Mouse (Mus musculus): ENCODE results near the gene Bcar3.

The Bcar3 gene

GRCm38 (mm10) chr3:122340135-122341068 is 46.5 kb downstream of the Bcar3 start:
- H3K27me3 ChIP-seq (ENCODE audit: control insufficient read depth, insufficient read depth, low read length, poor library complexity, severe bottlenecking) = no peaks in the 10 kb centered on the region
- no peaks in the 10 kb centered on the region for H3K36me3 ChIP-seq (ENCODE audit: control insufficient read depth, insufficient read depth, low read length, poor library complexity, severe bottlenecking)
- peak; percentile 66 for DNase-seq (ENCODE audit: low read depth, low spot score)

GRCm38 (mm10) chr3:122343437-122343853 is 49.5 kb downstream of the Bcar3 start:
- DNase-seq (ENCODE audit: low read depth, low spot score) = no peak
- Histone ChIP-seq H3K27me3 (ENCODE audit: control insufficient read depth, insufficient read depth, low read length, poor library complexity, severe bottlenecking) (no peaks in the 10 kb centered on the region), H3K36me3 (ENCODE audit: control insufficient read depth, insufficient read depth, low read length, poor library complexity, severe bottlenecking) (no peaks in the 10 kb centered on the region)

- Histone ChIP-seq H3K36me3 (ENCODE audit: control insufficient read depth, insufficient read depth, low read length, poor library complexity, severe bottlenecking) (no peaks in the 10 kb centered on the region), H3K27me3 (ENCODE audit: control insufficient read depth, insufficient read depth, low read length, poor library complexity, severe bottlenecking) (no peaks in the 10 kb centered on the region)
- no peak for DNase-seq (ENCODE audit: low read depth, low spot score)
Observed at GRCm38 (mm10) chr3:122344350-122344749, 50.4 kb downstream of the Bcar3 start.

DNA sequence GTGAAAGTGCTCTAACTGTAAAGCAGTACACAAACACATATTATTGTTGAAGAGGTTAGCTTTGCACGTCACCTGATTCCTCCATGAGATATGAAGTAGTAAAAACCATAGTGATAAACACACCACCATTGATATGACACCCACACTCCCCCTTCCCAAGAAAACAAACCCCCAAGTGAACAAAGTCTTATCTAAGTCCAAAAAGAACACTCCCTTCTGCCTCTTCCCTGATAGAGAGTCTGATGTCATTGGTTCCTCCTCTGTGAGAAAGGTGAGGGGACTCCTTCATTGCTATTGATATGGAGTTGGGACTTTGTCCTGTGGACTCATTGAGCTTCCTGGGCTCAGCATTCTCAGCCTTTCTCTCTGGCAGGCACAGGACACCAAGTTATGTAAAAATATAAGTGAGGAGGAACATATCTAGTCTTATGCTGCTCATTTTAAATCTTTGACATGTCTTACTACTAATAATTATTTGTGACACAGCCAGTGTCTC is 52.1 kb downstream of the Bcar3 start:
- Histone ChIP-seq H3K36me3 (ENCODE audit: control insufficient read depth, insufficient read depth, low read length, poor library complexity, severe bottlenecking) (no peaks in the 10 kb centered on the region), H3K27me3 (ENCODE audit: control insufficient read depth, insufficient read depth, low read length, poor library complexity, severe bottlenecking) (no peaks in the 10 kb centered on the region)
- DNase-seq (ENCODE audit: low read depth, low spot score) = no peak

- no peaks in the 10 kb centered on the region for H3K36me3 ChIP-seq (ENCODE audit: control insufficient read depth, insufficient read depth, low read length, poor library complexity, severe bottlenecking)
- H3K27me3 ChIP-seq (ENCODE audit: control insufficient read depth, insufficient read depth, low read length, poor library complexity, severe bottlenecking) = no peaks in the 10 kb centered on the region
- peak; percentile 27 for DNase-seq (ENCODE audit: low read depth, low spot score)
Observed at GRCm38 (mm10) chr3:122346600-122346999, 52.7 kb downstream of the Bcar3 start.

DNA sequence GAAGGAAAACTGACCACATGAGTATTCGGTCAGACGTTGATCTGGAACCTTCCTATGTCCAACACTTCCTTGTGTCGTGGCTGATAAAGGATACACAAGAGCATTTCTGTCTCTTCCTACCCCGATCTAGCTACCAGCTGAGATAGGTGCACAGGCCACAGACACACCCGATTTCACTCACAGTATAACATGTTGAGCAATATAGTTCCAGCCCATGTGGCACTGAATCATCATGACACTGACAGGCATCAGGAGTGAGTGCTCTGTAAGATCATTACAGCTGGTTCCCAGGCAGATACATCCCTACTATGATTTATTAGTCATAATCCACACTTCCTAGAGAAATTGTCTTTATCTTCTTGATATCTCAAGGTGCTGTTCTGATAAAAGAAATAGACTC is 54.7 kb downstream of the Bcar3 start:
- Histone ChIP-seq H3K27me3 (ENCODE audit: control insufficient read depth, insufficient read depth, low read length, poor library complexity, severe bottlenecking) (no peaks in the 10 kb centered on the region), H3K36me3 (ENCODE audit: control insufficient read depth, insufficient read depth, low read length, poor library complexity, severe bottlenecking) (no peaks in the 10 kb centered on the region)
- DNase-seq (ENCODE audit: low read depth, low spot score) = no peak

GRCm38 (mm10) chr3:122352801-122353200 is 58.9 kb downstream of the Bcar3 start:
- no peak for DNase-seq (ENCODE audit: low read depth, low spot score)
- Histone ChIP-seq H3K36me3 (ENCODE audit: control insufficient read depth, insufficient read depth, low read length, poor library complexity, severe bottlenecking) (no peaks in the 10 kb centered on the region), H3K27me3 (ENCODE audit: control insufficient read depth, insufficient read depth, low read length, poor library complexity, severe bottlenecking) (no peaks in the 10 kb centered on the region)

DNA sequence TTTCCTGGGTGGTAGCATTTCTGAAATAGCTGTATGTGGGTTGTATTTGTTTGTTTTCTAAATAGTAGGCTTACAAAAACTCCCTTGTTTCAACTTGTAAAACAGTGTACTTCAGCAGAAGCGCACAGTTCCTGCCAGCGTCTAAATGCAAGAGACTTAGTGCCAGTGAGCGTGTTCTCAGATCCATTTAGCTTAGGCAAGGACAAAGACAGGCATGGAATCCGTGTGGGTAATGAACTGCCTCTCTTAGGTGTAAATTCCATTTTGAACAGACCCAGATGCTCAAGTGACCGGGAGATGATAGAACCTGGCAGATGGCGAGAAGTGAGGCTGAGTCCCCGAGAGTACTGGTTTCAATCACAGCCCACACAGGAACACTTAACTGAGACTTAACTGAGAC is 65.5 kb downstream of the Bcar3 start:
- Histone ChIP-seq H3K27me3 (ENCODE audit: control insufficient read depth, insufficient read depth, low read length, poor library complexity, severe bottlenecking) (no peaks in the 10 kb centered on the region), H3K36me3 (ENCODE audit: control insufficient read depth, insufficient read depth, low read length, poor library complexity, severe bottlenecking) (no peaks in the 10 kb centered on the region)
- no peak for DNase-seq (ENCODE audit: low read depth, low spot score)

GRCm38 (mm10) chr3:122359954-122360353 is 66.0 kb downstream of the Bcar3 start:
- Histone ChIP-seq H3K27me3 (ENCODE audit: control insufficient read depth, insufficient read depth, low read length, poor library complexity, severe bottlenecking) (no peaks in the 10 kb centered on the region), H3K36me3 (ENCODE audit: control insufficient read depth, insufficient read depth, low read length, poor library complexity, severe bottlenecking) (no peaks in the 10 kb centered on the region)
- DNase-seq (ENCODE audit: low read depth, low spot score) = no peak

GRCm38 (mm10) chr3:122360721-122361138 is 66.8 kb downstream of the Bcar3 start:
- H3K36me3 ChIP-seq (ENCODE audit: control insufficient read depth, insufficient read depth, low read length, poor library complexity, severe bottlenecking) = no peaks in the 10 kb centered on the region
- H3K27me3 ChIP-seq (ENCODE audit: control insufficient read depth, insufficient read depth, low read length, poor library complexity, severe bottlenecking) = no peaks in the 10 kb centered on the region
- DNase-seq (ENCODE audit: low read depth, low spot score) = no peak

- Histone ChIP-seq H3K36me3 (ENCODE audit: control insufficient read depth, insufficient read depth, low read length, poor library complexity, severe bottlenecking) (no peaks in the 10 kb centered on the region), H3K27me3 (ENCODE audit: control insufficient read depth, insufficient read depth, low read length, poor library complexity, severe bottlenecking) (no peaks in the 10 kb centered on the region)
- no peak for DNase-seq (ENCODE audit: low read depth, low spot score)
Observed at GRCm38 (mm10) chr3:122362719-122363118, 68.8 kb downstream of the Bcar3 start.

DNA sequence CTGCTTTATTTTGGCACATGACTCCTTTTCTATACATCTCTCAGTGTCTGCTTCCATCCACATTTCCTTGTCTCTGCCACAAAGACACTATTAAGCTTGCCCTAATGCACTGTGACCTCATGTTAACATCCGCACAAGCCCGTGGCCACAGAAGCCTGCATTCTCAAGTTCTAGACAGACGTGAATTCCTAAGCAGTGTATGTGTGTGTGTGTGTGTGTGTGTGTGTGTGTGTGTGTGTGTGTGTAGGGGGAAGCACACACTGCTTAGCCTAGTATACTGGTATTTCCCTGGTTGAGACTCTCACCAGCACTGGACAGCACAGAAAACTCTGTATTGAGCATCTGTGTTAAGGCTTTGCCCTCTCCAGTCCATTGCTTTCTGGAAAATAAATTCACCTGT is 70.6 kb downstream of the Bcar3 start:
- no peak for DNase-seq (ENCODE audit: low read depth, low spot score)
- no peaks in the 10 kb centered on the region for H3K27me3 ChIP-seq (ENCODE audit: control insufficient read depth, insufficient read depth, low read length, poor library complexity, severe bottlenecking)

DNA sequence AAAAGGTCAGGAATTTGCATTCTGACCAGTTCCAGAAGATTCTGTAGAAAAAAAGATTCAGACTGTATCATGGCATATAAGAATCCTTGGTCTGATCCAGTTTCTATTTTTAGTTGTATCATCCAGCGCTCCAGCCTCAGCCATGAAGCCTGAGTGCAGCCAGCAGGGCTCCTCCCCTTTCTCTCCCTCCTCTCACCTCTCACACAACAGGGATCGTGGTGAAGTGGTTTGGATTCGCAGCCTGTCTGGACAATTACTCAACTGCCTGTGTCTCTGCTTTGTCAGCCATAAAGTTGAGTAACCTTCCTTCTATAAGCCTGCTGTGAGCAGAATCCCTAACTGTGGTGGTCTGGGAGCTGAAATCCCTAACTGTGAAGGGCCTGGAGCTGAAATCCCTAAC is 71.4 kb downstream of the Bcar3 start:
- Histone ChIP-seq H3K27me3 (ENCODE audit: control insufficient read depth, insufficient read depth, low read length, poor library complexity, severe bottlenecking) (no peaks in the 10 kb centered on the region), H3K36me3 (ENCODE audit: control insufficient read depth, insufficient read depth, low read length, poor library complexity, severe bottlenecking) (no peaks in the 10 kb centered on the region)
- DNase-seq (ENCODE audit: low read depth, low spot score) = no peak

More for the DNA sequence above, 70.6 kb downstream of the Bcar3 start:
- no peaks in the 10 kb centered on the region for H3K36me3 ChIP-seq (ENCODE audit: control insufficient read depth, insufficient read depth, low read length, poor library complexity, severe bottlenecking)

DNA sequence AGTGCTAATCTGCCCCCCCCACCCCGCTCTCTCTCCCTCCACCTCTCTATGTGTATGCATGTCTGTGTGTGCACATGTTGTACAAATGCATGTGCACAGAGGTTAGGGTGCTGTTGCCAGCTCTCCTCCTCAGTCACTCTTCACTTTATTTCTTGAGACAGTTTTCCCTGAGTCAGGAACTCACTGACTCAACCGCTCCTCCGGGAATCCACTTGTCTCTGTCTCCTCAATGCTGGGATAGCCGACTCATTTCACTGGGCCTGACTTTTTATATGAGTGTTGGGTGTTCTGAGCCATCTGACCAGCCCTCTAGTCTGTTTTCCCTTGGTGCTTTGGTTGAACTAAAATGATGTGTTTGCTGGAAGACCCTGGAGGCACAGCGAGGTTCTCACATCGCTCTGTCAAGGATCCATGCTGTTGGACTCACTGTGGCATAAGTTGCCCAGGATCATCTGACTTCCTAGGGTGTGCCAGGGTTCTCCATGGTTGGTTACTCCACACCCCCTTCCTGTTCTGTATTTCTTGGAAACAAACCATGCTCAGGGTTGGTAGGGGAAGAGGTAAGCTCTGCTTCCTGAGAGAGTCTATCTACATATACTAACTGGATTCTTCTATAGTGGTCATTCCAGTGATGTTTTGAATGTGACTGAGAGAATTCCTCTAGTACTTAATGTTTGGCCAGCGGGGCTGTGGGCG is 77.9 kb downstream of the Bcar3 start:
- peak; percentile 39 for DNase-seq (ENCODE audit: low read depth, low spot score)
- Histone ChIP-seq H3K27me3 (ENCODE audit: control insufficient read depth, insufficient read depth, low read length, poor library complexity, severe bottlenecking) (no peaks in the 10 kb centered on the region), H3K36me3 (ENCODE audit: control insufficient read depth, insufficient read depth, low read length, poor library complexity, severe bottlenecking) (no peaks in the 10 kb centered on the region)

- Histone ChIP-seq H3K27me3 (ENCODE audit: control insufficient read depth, insufficient read depth, low read length, poor library complexity, severe bottlenecking) (no peaks in the 10 kb centered on the region), H3K36me3 (ENCODE audit: control insufficient read depth, insufficient read depth, low read length, poor library complexity, severe bottlenecking) (no peaks in the 10 kb centered on the region)
- DNase-seq (ENCODE audit: low read depth, low spot score) = peak; percentile 81
Observed at GRCm38 (mm10) chr3:122372617-122373016, 78.7 kb downstream of the Bcar3 start.
